Mouse (Mus musculus): ENCODE measurements around the gene Crybg3. TPM values are rescaled to one million over a fixed set of nuclear protein-coding genes. Genes with fewer than 3 reads are reported as not detected.

Crybg3 gene
- polyA plus RNA-seq, 1 experiment from 2014 or later: 7.3 TPM

GRCm38 (mm10) chr16:59569837-59570236 is 30.9 kb downstream of the Crybg3 start:
- Histone ChIP-seq H3K4me3 (ENCODE audit: low read depth, low read length) (no peak overlapping the region), H3K27ac (ENCODE audit: low read depth, low read length) (no peak overlapping the region), H3K9me3 (ENCODE audit: control insufficient read depth, low read length) (no peaks in the 10 kb centered on the region), H3K4me2 (ENCODE audit: low read depth) (no peak overlapping the region), H3K4me1 (ENCODE audit: control insufficient read depth, insufficient read depth, low read length) (no peaks in the 10 kb centered on the region), H3K9ac (ENCODE audit: low read length) (no peak overlapping the region), H3K27me3 (ENCODE audit: control insufficient read depth, insufficient read depth, low read length) (no peaks in the 10 kb centered on the region), H3K36me3 (ENCODE audit: control insufficient read depth, insufficient read depth, low read length) (no peaks in the 10 kb centered on the region)
- no peak for ATAC-seq (ENCODE audit: insufficient read depth, low FRiP score, low TSS enrichment)
- 81% methylated on average over 8 of the region's 8 CpGs for WGBS
- DNase-seq (ENCODE audit: low spot score): no peak

GRCm38 (mm10) chr16:59567721-59568381 is 32.9 kb downstream of the Crybg3 start:
- Histone ChIP-seq H3K36me3 (ENCODE audit: control insufficient read depth, insufficient read depth, low read length) (no peaks in the 10 kb centered on the region), H3K4me2 (ENCODE audit: low read depth) (no peak overlapping the region), H3K9me3 (ENCODE audit: control insufficient read depth, low read length) (no peaks in the 10 kb centered on the region), H3K4me3 (ENCODE audit: low read depth, low read length) (no peak overlapping the region), H3K27ac (ENCODE audit: low read depth, low read length) (no peak overlapping the region), H3K4me1 (ENCODE audit: control insufficient read depth, insufficient read depth, low read length) (no peaks in the 10 kb centered on the region), H3K27me3 (ENCODE audit: control insufficient read depth, insufficient read depth, low read length) (no peaks in the 10 kb centered on the region), H3K9ac (ENCODE audit: low read length) (no peak overlapping the region)
- ATAC-seq (ENCODE audit: insufficient read depth, low FRiP score, low TSS enrichment): no peak
- no peak for DNase-seq (ENCODE audit: low spot score)
- WGBS: 74% methylated on average over 10 of the region's 10 CpGs

GRCm38 (mm10) chr16:59566437-59566836 is 34.3 kb downstream of the Crybg3 start:
- no peak overlapping the region for H3K27ac ChIP-seq (ENCODE audit: low read depth, low read length)
- no peak overlapping the region for H3K4me2 ChIP-seq (ENCODE audit: low read depth)
- H3K9me3 ChIP-seq (ENCODE audit: control insufficient read depth, low read length): no peaks in the 10 kb centered on the region
- no peak overlapping the region for H3K9ac ChIP-seq (ENCODE audit: low read length)
- no peaks in the 10 kb centered on the region for H3K4me1 ChIP-seq (ENCODE audit: control insufficient read depth, insufficient read depth, low read length)
- 89% methylated on average over 4 of the region's 4 CpGs for WGBS
- no peak overlapping the region for H3K4me3 ChIP-seq (ENCODE audit: low read depth, low read length)
- H3K36me3 ChIP-seq (ENCODE audit: control insufficient read depth, insufficient read depth, low read length): no peaks in the 10 kb centered on the region
- DNase-seq (ENCODE audit: low spot score) (no peak), ATAC-seq (ENCODE audit: insufficient read depth, low FRiP score, low TSS enrichment) (no peak)
- H3K27me3 ChIP-seq (ENCODE audit: control insufficient read depth, insufficient read depth, low read length): no peaks in the 10 kb centered on the region

- no peak for ATAC-seq (ENCODE audit: insufficient read depth, low FRiP score, low TSS enrichment)
- Histone ChIP-seq H3K4me2 (ENCODE audit: low read depth) (no peak overlapping the region), H3K4me3 (ENCODE audit: low read depth, low read length) (no peak overlapping the region), H3K27me3 (ENCODE audit: control insufficient read depth, insufficient read depth, low read length) (no peaks in the 10 kb centered on the region), H3K4me1 (ENCODE audit: control insufficient read depth, insufficient read depth, low read length) (no peaks in the 10 kb centered on the region), H3K9ac (ENCODE audit: low read length) (no peak overlapping the region), H3K27ac (ENCODE audit: low read depth, low read length) (no peak overlapping the region), H3K36me3 (ENCODE audit: control insufficient read depth, insufficient read depth, low read length) (no peaks in the 10 kb centered on the region), H3K9me3 (ENCODE audit: control insufficient read depth, low read length) (no peaks in the 10 kb centered on the region)
- no peak for DNase-seq (ENCODE audit: low spot score)
- 64% methylated on average over 2 of the region's 2 CpGs for WGBS
Observed at GRCm38 (mm10) chr16:59565631-59566030, 35.1 kb downstream of the Crybg3 start.

- Histone ChIP-seq H3K4me3 (ENCODE audit: low read depth, low read length) (no peak overlapping the region), H3K4me2 (ENCODE audit: low read depth) (no peak overlapping the region), H3K9ac (ENCODE audit: low read length) (no peak overlapping the region), H3K4me1 (ENCODE audit: control insufficient read depth, insufficient read depth, low read length) (0 out of 2 replicates have a peak, but pooled peaks cover 5% of the 10 kb centered on the region), H3K9me3 (ENCODE audit: control insufficient read depth, low read length) (no peaks in the 10 kb centered on the region), H3K27ac (ENCODE audit: low read depth, low read length) (no peak overlapping the region), H3K36me3 (ENCODE audit: control insufficient read depth, insufficient read depth, low read length) (no peaks in the 10 kb centered on the region), H3K27me3 (ENCODE audit: control insufficient read depth, insufficient read depth, low read length) (no peaks in the 10 kb centered on the region)
- DNase-seq (ENCODE audit: low spot score) (no peak), ATAC-seq (ENCODE audit: insufficient read depth, low FRiP score, low TSS enrichment) (no peak)
- WGBS: 79% methylated on average over 5 of the region's 5 CpGs
Observed at GRCm38 (mm10) chr16:59564025-59564424, 36.8 kb downstream of the Crybg3 start.

- H3K27me3 ChIP-seq (ENCODE audit: control insufficient read depth, insufficient read depth, low read length): no peaks in the 10 kb centered on the region
- 49% methylated on average over 22 of the region's 22 CpGs for WGBS
- H3K9me3 ChIP-seq (ENCODE audit: control insufficient read depth, low read length): no peaks in the 10 kb centered on the region
- no peak overlapping the region for H3K9ac ChIP-seq (ENCODE audit: low read length)
- H3K4me1 ChIP-seq (ENCODE audit: control insufficient read depth, insufficient read depth, low read length): 0 out of 2 replicates have a peak, but pooled peaks cover 5% of the 10 kb centered on the region
- no peak overlapping the region for H3K27ac ChIP-seq (ENCODE audit: low read depth, low read length)
- no peak overlapping the region for H3K4me2 ChIP-seq (ENCODE audit: low read depth)
- ATAC-seq (ENCODE audit: insufficient read depth, low FRiP score, low TSS enrichment) (peak; percentile 73), DNase-seq (ENCODE audit: low spot score) (no peak)
- no peak overlapping the region for H3K4me3 ChIP-seq (ENCODE audit: low read depth, low read length)
- H3K36me3 ChIP-seq (ENCODE audit: control insufficient read depth, insufficient read depth, low read length): no peaks in the 10 kb centered on the region
Observed at GRCm38 (mm10) chr16:59559300-59560200, 41.2 kb downstream of the Crybg3 start.

- H3K9ac ChIP-seq (ENCODE audit: low read length): no peak overlapping the region
- no peak overlapping the region for H3K4me2 ChIP-seq (ENCODE audit: low read depth)
- H3K36me3 ChIP-seq (ENCODE audit: control insufficient read depth, insufficient read depth, low read length): no peaks in the 10 kb centered on the region
- H3K27me3 ChIP-seq (ENCODE audit: control insufficient read depth, insufficient read depth, low read length): no peaks in the 10 kb centered on the region
- 84% methylated on average over 10 of the region's 10 CpGs for WGBS
- 0 out of 2 replicates have a peak, but pooled peaks cover 5% of the 10 kb centered on the region for H3K4me1 ChIP-seq (ENCODE audit: control insufficient read depth, insufficient read depth, low read length)
- ATAC-seq (ENCODE audit: insufficient read depth, low FRiP score, low TSS enrichment): no peak
- H3K4me3 ChIP-seq (ENCODE audit: low read depth, low read length): no peak overlapping the region
- no peak for DNase-seq (ENCODE audit: low spot score)
- no peaks in the 10 kb centered on the region for H3K9me3 ChIP-seq (ENCODE audit: control insufficient read depth, low read length)
- no peak overlapping the region for H3K27ac ChIP-seq (ENCODE audit: low read depth, low read length)
Observed at GRCm38 (mm10) chr16:59558916-59559299, 41.9 kb downstream of the Crybg3 start.

- Histone ChIP-seq H3K4me1 (ENCODE audit: control insufficient read depth, insufficient read depth, low read length) (no peaks in the 10 kb centered on the region), H3K27me3 (ENCODE audit: control insufficient read depth, insufficient read depth, low read length) (no peaks in the 10 kb centered on the region), H3K4me3 (ENCODE audit: low read depth, low read length) (no peak overlapping the region), H3K4me2 (ENCODE audit: low read depth) (no peak overlapping the region), H3K36me3 (ENCODE audit: control insufficient read depth, insufficient read depth, low read length) (no peaks in the 10 kb centered on the region), H3K27ac (ENCODE audit: low read depth, low read length) (no peak overlapping the region), H3K9me3 (ENCODE audit: control insufficient read depth, low read length) (no peaks in the 10 kb centered on the region), H3K9ac (ENCODE audit: low read length) (no peak overlapping the region)
- WGBS: 85% methylated on average over 12 of the region's 12 CpGs
- ATAC-seq (ENCODE audit: insufficient read depth, low FRiP score, low TSS enrichment): no peak
- no peak for DNase-seq (ENCODE audit: low spot score)
Observed at GRCm38 (mm10) chr16:59553490-59554161, 47.2 kb downstream of the Crybg3 start.

Measured in neural tube, embryonic 11.5 days (tissue).